Mouse (Mus musculus) kidney, adult 2 months (tissue): ENCODE results near the gene Htatsf1.

Experiments used
- CTCF ChIP-seq: fragments of 200-500 bp; conservative IDR thresholded peaks from 2 replicates; pipeline ENCODE4 v1.5.1; 2011; ENCODE audit warnings: low read depth, mild to moderate bottlenecking, control low read depth, low read length, moderate library complexity, mixed read lengths; ENCODE audit not compliant: insufficient read depth, insufficient read length
- POLR2A ChIP-seq: fragments of 200-500 bp; IDR thresholded peaks from one replicate; pipeline ENCODE4 v1.6.1; 2011; ENCODE audit warnings: low read depth, low read length, control low read depth

- no peak for TF ChIP-seq POLR2A
- TF ChIP-seq CTCF = no peak
Measured at GRCm38 (mm10) chrX:57042774-57043173, 10.6 kb upstream of the Htatsf1 start, which contains the start of gene Brs3.
